Mouse (Mus musculus) MEL-GATA-1-ER (cell line): ENCODE results near the gene Spag17.
A peak's percentile ranks its signal among the peaks of the same experiment; 100 is the strongest.
"Not testable (repeated sequence)": the region's sequence is repeated elsewhere in the genome, so short reads cannot be mapped to it uniquely, and the experiment has no call there.

ENCODE experiments used
- DNase-seq: peaks from one replicate; pipeline ENCODE4 v3.0.0-alpha.2; 2012; ENCODE audit warnings: low read depth; ENCODE audit errors: extremely low read depth

The Spag17 gene

GRCm38 (mm10) chr3:99885187-99885811, at the start of gene Spag17:
Spag17 (plus strand) TSS chr3:99885406.
- peak; percentile 50 for DNase-seq

DNA sequence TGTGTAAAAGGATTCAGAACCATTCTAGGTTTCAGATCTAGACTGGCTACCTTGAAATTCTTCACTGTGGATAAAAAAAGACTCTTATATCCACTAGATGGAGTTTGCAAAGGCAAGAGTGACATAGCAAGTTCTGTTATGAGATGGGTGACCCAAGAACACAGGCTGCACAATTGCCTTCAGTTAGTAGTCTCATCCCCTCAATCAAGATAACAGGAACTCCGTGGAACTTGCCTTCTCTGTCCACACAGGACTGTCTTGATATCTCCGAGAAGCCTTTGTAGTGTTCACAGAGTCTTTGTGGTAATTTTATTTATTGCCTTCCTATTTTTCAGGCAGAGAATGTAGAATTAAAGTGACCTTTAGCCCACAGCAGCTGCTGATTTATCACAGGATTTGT, 42.9 kb upstream of the Spag17 start:
- peak; percentile 60 for DNase-seq

DNA sequence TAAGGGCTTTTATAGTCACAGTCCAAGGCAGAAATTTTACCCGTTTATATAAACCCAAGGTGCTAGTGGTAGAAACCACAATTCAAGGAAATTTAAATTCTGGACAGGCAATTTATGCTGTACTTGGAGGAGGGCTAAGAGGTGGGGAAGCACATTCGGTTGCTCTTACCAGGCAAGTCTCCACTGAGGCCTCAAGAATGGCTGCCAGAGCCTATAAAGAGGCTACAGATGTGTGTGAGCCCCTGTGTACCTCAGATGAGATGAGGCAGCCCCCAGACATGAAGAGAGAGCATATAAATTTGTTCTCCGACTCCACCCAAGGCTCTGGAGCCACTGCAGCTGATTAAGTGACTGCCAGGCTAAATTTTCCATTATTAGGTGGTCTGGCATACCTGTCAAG, 42.4 kb upstream of the Spag17 start:
- no peak for DNase-seq

- DNase-seq: peak; percentile 93
These were observed 42.0 kb upstream of the Spag17 start for GRCm38 (mm10) chr3:99843233-99843632.

GRCm38 (mm10) chr3:99850926-99851325, 34.3 kb upstream of the Spag17 start:
- DNase-seq: no peak

- DNase-seq: no peak
These were observed 30.6 kb upstream of the Spag17 start for GRCm38 (mm10) chr3:99854595-99854994.

- DNase-seq: peak; percentile 28
These were observed 26.3 kb upstream of the Spag17 start for GRCm38 (mm10) chr3:99858922-99859321.

GRCm38 (mm10) chr3:99864706-99865105, 20.5 kb upstream of the Spag17 start:
- no peak for DNase-seq

DNA sequence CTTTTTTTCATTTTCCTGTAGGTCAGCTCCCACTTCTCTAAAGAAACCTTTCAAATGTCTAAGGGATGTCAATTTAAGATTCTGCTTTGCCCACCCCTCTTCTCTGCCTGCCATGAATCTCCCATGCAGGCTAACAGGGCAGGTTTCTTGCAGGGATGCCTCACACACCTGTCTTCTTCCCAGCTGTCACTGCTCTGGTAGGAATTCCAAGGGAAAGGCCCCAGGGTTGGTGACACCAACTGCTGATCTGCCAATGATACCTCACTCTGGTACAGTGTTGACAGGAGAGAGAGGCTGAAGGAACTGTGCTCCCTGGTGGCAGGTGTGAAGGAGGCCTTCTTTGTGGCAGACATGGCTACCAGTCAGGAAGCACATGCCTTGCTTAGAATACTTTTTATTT, 10.1 kb upstream of the Spag17 start:
- DNase-seq: no peak

DNA sequence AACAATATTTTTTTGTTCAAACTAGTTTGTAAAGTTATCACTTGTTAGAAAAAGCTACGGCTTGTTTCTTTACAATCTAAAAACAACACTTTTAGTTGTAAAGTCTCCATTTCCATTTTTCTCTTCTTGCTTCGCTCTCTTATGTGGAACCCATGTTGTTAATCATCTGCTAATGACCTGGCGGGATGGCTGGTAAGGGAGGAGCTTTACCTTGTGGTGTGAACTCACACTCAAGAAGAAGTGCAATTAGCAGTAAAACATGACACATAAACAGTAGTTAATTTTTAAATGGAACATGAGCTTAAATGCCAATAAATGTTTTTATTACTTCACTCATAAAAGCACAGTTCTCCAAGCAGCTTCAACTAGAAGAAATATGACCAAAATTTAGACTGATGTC, 3.7 kb upstream of the Spag17 start:
- DNase-seq: no peak

GRCm38 (mm10) chr3:99883988-99884564, 1.1 kb upstream of the Spag17 start:
- DNase-seq: no peak

DNA sequence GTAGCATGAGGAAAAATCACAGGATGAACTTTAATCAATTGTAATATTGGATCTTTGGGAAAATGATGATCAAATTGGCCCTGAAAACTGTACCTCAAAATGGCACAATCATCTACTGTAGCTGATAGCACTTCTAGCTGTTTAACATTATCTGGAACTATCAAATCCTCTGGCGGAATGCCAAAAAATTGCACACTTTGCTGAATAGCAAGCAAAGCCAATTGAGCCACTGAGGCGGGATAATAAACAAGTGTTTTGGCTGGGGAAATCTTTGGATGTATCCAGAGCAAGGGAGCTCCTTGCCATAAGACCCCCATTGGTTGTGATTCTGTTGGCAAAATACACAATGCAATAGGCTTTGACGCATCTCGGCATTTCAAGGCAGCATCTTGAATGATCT, 9.5 kb downstream of the Spag17 start:
- not testable (repeated sequence) for DNase-seq

GRCm38 (mm10) chr3:99913809-99914439, 28.7 kb downstream of the Spag17 start:
- no peak for DNase-seq

GRCm38 (mm10) chr3:99922944-99923343, 37.7 kb downstream of the Spag17 start:
- no peak for DNase-seq

GRCm38 (mm10) chr3:99930920-99931620, 45.9 kb downstream of the Spag17 start:
- no peak for DNase-seq

GRCm38 (mm10) chr3:99936159-99936558, 51.0 kb downstream of the Spag17 start:
- DNase-seq: no peak

DNA sequence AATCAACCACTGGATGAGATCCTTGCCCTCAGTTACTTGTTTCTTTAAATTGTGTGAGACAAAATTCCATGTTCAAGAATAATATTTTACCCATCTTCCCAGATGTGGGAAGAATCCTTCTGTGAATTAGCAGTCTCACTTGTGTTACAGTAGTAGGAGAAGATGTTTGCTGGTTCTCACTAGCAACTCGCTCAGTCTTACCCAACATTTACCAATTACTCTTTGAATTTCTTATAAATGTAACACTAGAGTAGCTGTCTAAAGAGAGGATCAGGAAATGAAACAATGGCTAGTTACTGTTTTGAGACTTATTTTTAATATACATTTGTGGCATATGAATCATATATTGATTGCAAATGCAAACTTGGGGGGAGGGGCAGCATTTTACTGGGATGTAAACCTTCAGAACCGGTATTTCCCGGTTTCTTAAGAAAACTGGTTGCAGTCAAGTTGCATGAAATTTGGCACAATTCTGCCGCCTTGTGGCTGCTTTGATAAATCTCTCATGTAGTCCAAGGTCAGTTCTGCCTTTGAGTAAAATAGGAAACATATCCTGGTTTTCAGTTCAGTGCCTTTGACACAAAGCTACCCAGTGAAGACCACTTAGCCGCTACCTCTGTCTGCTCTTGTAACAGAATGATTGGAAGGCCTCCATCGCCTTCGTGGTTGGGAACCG, 53.5 kb downstream of the Spag17 start:
- DNase-seq: peak; percentile 46

GRCm38 (mm10) chr3:99945171-99945570, 60.0 kb downstream of the Spag17 start:
- no peak for DNase-seq

DNA sequence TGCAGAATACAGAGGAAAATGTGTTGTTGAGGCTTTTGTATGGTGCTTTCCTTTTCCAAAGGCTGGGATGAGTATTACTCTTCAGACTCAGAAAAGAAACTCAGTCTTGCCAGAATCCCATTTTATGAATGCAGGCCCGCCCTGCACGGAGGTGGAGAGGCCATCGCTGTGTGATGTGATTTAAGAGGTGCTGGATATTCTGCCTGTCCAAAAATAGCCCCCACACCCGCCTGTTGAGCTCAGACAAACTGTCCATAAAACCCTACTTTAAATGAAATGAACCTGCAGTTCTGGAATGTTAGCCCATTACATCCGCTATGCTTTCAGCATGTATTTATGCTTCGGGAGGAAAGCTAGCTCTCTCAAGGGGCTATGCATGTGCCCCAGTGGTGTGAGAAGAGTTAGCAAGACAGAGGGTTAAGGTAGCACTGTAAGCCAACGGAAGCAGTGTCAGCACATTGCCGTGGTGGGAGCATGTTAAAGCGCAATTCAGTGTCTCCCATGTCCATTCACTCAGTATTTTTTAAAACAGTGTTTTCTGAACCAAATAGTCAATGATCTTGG, 68.9 kb downstream of the Spag17 start:
- DNase-seq: no peak

DNA sequence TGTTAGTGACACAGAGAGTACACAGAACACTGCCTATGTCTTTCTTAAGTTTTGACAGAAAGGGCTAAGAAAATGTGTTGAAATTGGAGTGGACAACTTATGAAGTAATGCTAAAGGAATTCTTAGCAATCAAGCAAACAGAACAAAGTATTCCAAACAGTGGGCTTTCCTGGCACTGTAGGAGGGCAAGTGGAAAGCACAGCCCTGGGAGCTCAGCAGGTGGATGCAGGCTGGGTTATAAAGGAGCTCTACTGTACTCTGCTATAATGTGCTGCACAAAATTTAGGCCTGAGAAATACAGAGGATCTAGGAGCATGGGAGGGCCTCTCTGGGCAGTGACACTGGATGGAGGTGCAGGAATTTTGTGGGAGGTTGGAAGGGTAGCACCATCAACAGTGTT, 71.3 kb downstream of the Spag17 start:
- no peak for DNase-seq

GRCm38 (mm10) chr3:99959805-99960485, 74.7 kb downstream of the Spag17 start:
- no peak for DNase-seq
